Mouse (Mus musculus) forebrain, embryonic 15.5 days (tissue): ENCODE data around the gene Pex5. TPM values are rescaled to one million over a fixed set of nuclear protein-coding genes. Genes with fewer than 3 reads are reported as not detected.

Source experiments
- ATAC-seq: fragments of 200-750 bp; cut with Nextera tagmentation; replicated peaks from 2 replicates; pipeline ENCODE4 v1.8.0; 2017; ENCODE audit warnings: mild to moderate bottlenecking, moderate TSS enrichment, moderate library complexity
- H3K27ac ChIP-seq: fragments of 300-500 bp; sonication (generic); replicated peaks from 2 replicates; pipeline ENCODE4 v1.5.1; 2015; ENCODE audit warnings: mild to moderate bottlenecking, inconsistent platforms
- H3K27me3 ChIP-seq: fragments of 300-500 bp; sonication (generic); 2 replicates; pipeline ENCODE4 v1.6.1; 2015; ENCODE audit warnings: inconsistent platforms
- H3K36me3 ChIP-seq: fragments of 300-500 bp; sonication (generic); 2 replicates; pipeline ENCODE4 v1.6.1; 2015; ENCODE audit warnings: mild to moderate bottlenecking, inconsistent platforms
- H3K4me1 ChIP-seq: fragments of 300-500 bp; sonication (generic); 2 replicates; pipeline ENCODE4 v1.6.1; 2015; ENCODE audit warnings: inconsistent platforms
- H3K4me2 ChIP-seq: fragments of 300-500 bp; sonication (generic); replicated peaks from 2 replicates; pipeline ENCODE4 v1.6.1; 2015; ENCODE audit warnings: mild to moderate bottlenecking, inconsistent platforms
- H3K4me3 ChIP-seq: fragments of 300-500 bp; sonication (generic); 2 replicates; pipeline ENCODE4 v1.5.1; 2015; ENCODE audit warnings: mild to moderate bottlenecking, inconsistent platforms
- H3K9ac ChIP-seq: fragments of 300-500 bp; sonication (generic); replicated peaks from 2 replicates; pipeline ENCODE4 v1.6.1; 2015; ENCODE audit warnings: mild to moderate bottlenecking, inconsistent platforms
- H3K9me3 ChIP-seq: fragments of 300-500 bp; sonication (generic); 2 replicates; pipeline ENCODE4 v1.6.1; 2016; ENCODE audit warnings: inconsistent platforms
- WGBS: fragments of 180-500 bp; shearing (Covaris S2); methylation state at CpG from one replicate; pipeline ENCODE4 v1.1.7; 2015; ENCODE audit warnings: mixed read lengths; 5-methylcytosine and 5-hydroxymethylcytosine counted together
- polyA plus RNA-seq: library from polyadenylated mRNA; unstranded; fragments of >200 nt; fragmentation: Nextera tagmentation; extraction: Ambion mirVana; gene quantifications from 2 replicates; pipeline ENCODE4 v1.2.1, GENCODE M21; 2015

Gene Pex5
- polyA plus RNA-seq, 1 experiment from 2014 or later, result 82.9 TPM

DNA sequence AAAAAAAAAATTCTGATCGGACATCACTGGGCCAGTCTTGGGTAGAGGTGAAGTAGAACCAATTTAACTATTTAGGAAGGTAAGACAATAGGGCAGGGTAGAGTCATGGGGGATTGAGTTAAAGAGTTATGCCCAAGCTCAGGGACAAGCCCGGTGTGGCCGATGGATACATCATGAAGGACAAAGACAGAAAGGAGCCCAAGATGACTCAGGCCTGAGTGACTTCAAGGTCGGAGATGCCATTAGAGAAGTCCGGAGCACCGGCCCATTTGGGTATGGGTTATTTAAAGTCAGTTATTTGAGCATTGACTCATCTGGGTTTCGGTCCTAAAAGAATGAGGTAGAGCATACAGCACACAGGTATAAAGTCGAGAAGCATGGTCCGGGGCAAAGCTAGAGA, 31.6 kb upstream of the Pex5 start:
- H3K4me1 ChIP-seq, result no peaks in the 10 kb centered on the region
- no peak overlapping the region for H3K4me3 ChIP-seq
- H3K27me3 ChIP-seq, result no peaks in the 10 kb centered on the region
- no peak overlapping the region for H3K9ac ChIP-seq
- no peak for ATAC-seq
- 96% methylated on average over 9 of the region's 9 CpGs for WGBS
- H3K4me2 ChIP-seq, result no peak overlapping the region
- H3K36me3 ChIP-seq, result peaks cover 19% of the 10 kb centered on the region
- no peaks in the 10 kb centered on the region for H3K9me3 ChIP-seq
- H3K27ac ChIP-seq, result no peak overlapping the region

DNA sequence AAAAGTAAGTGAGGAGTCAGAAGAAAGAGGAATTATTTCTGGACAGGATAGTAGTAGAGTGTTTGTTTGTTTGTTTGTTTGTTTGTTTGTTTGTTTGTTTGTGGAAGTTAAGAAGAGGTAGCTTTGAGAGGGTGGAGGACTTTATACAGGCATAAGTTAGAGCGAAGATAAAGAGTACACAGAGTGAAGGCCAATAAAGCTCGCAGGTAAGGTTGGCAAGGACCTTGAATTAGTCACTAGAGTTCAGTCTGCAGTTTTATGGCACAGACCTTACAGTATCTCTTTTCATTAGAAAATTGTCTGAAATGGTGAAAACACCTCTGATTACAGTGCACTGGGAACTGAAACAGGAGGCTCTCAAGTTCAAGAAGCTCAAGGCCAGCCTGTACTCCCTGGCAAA, 31.2 kb upstream of the Pex5 start:
- Histone ChIP-seq H3K27me3 (no peaks in the 10 kb centered on the region), H3K4me1 (no peaks in the 10 kb centered on the region), H3K4me3 (no peak overlapping the region), H3K9ac (no peak overlapping the region), H3K36me3 (peaks cover 19% of the 10 kb centered on the region), H3K27ac (no peak overlapping the region), H3K4me2 (no peak overlapping the region), H3K9me3 (no peaks in the 10 kb centered on the region)
- WGBS, result 95% methylated on average over 2 of the region's 2 CpGs
- no peak for ATAC-seq

DNA sequence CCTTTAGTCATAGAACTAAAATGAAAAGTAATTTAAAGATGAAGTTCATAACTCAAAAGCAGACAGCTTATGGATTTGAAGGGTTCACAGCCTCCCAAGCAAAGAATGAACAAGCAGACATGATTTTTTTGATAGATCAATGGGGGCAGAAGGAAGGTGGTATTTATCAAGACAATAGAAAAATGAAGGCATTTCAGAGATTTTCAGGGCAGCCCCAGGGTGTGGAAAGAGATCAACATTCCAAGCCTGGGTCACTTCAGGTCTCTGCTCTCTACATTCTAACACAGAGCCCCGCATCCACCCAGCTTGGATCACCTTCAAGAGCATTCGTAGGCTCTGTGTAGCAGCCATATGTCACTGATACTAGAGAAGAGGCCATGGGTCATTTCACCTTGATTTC, 28.5 kb upstream of the Pex5 start:
- Histone ChIP-seq H3K36me3 (peaks cover 11% of the 10 kb centered on the region; the same call in 1 of the 2 replicates), H3K4me3 (no peak overlapping the region), H3K4me1 (no peaks in the 10 kb centered on the region), H3K27ac (no peak overlapping the region), H3K9me3 (no peaks in the 10 kb centered on the region), H3K4me2 (no peak overlapping the region), H3K9ac (no peak overlapping the region), H3K27me3 (no peaks in the 10 kb centered on the region)
- WGBS, result 85% methylated on average over 2 of the region's 2 CpGs
- no peak for ATAC-seq

DNA sequence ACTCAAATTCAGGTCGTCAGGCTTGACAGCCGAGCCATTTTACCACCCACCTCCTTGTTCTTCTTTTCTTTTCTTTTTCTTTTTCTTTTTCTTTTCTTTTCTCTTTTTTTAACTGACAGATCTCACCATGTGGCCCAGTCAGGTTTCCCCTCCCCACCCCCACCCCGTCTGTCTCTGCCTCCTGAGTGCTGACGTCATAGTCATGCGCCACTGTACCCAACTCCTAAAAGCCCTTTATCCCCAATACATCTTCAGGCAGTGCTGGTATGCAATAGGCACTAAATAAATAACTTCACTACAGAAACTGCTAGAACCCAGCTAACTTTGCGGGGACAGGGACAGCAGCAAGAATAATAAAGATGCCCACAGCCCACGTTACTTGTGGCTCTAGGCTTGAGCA, 21.4 kb upstream of the Pex5 start:
- no peaks in the 10 kb centered on the region for H3K9me3 ChIP-seq
- no peaks in the 10 kb centered on the region for H3K27me3 ChIP-seq
- no peak overlapping the region for H3K9ac ChIP-seq
- H3K36me3 ChIP-seq, result peaks cover 18% of the 10 kb centered on the region
- H3K4me2 ChIP-seq, result no peak overlapping the region
- no peak overlapping the region for H3K27ac ChIP-seq
- no peaks in the 10 kb centered on the region for H3K4me1 ChIP-seq
- 63% methylated on average over 7 of the region's 7 CpGs for WGBS
- ATAC-seq, result no peak
- no peak overlapping the region for H3K4me3 ChIP-seq

DNA sequence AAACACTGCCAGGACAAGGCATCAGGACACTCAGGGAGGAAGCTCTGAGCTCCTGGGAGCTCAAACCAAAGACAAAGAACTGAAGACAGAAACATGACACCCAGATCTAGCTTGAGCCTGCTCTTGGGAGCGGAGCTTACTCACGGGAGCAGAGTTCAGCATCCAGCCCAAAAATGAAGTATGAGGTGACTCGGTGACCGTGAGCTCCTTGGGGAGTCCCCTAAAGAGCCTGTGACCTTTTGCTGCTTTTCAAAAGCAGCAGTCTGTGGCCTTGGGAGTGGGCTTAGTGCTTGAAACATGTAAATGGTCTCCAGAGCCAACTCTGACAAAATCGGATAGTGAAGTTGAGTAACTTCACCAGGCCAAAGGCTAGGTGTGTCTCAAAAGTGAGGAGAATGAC, 20.3 kb upstream of the Pex5 start:
- ATAC-seq, result no peak
- H3K27ac ChIP-seq, result no peak overlapping the region
- no peaks in the 10 kb centered on the region for H3K27me3 ChIP-seq
- H3K36me3 ChIP-seq, result peaks cover 16% of the 10 kb centered on the region
- WGBS, result 86% methylated on average over 5 of the region's 5 CpGs
- H3K9ac ChIP-seq, result no peak overlapping the region
- H3K4me3 ChIP-seq, result no peak overlapping the region
- no peaks in the 10 kb centered on the region for H3K4me1 ChIP-seq
- H3K9me3 ChIP-seq, result no peaks in the 10 kb centered on the region
- no peak overlapping the region for H3K4me2 ChIP-seq

DNA sequence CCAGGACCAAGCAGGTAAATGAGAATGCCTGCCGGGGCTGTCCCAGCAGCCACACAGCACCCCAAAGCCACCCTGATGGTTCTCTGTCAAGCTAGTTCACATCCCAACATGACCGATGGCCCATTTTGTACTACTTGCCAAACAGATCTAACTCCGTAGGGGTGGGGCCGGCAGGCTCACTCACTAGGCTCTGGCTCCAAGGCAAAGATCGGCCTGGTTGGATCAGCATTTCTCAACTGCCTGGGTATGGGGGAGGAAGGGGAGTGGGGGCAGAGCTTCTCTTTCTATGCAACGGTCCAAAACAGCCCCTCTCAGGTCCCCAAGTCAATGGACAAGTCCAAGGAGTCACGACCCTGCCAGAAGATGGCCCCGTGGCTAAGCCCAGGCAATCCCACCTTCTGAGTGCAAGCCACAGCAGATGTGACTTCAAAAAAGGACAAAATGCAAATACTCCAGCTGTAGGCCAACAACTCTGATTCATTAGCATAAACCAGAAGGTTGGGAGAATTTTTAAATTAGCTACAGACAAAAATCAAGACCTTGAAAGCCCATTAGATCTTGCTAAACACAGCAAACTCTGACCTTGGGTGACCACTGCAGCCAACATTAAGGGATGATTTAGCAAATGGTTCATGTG, 18.9 kb upstream of the Pex5 start:
- no peak for ATAC-seq
- H3K4me1 ChIP-seq, result no peaks in the 10 kb centered on the region
- H3K9ac ChIP-seq, result no peak overlapping the region
- H3K36me3 ChIP-seq, result peaks cover 16% of the 10 kb centered on the region
- no peaks in the 10 kb centered on the region for H3K27me3 ChIP-seq
- H3K27ac ChIP-seq, result no peak overlapping the region
- no peak overlapping the region for H3K4me2 ChIP-seq
- WGBS, result 91% methylated on average over 8 of the region's 8 CpGs
- H3K9me3 ChIP-seq, result no peaks in the 10 kb centered on the region
- H3K4me3 ChIP-seq, result no peak overlapping the region

DNA sequence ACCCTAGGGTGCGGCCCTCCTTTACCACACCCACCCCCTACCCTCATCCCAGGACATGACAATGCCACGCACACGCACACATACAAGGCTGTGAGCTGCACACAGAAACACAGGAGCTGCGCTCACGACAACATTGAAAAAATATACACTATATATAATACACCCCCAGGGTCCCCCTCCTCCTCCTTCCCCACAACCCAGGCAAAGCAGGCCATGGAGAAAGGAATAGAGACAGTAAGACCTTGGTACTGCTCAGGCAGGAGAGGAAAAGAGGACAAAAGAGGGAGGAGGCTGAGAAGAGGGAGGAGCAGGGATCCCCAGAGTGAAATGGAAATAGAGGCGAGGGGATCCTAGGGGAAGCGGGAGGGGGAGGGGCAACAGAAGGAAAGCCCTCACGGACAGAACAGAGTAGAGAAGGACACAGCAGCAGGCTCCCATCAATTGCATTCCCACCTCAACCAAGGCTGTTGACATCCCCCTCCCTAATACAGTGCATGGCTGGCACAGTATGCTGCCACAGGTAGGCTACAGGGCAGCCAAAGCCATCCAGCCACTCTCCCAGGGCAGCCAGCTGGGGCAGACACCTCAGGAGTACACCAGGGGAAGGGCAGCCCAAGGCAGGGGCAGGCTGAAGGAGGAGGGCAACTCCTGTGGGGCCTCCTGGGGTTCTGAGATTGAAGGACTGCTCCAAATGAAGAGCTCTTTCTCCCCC, 16.1 kb upstream of the Pex5 start:
- no peak overlapping the region for H3K4me3 ChIP-seq
- H3K27me3 ChIP-seq, result no peaks in the 10 kb centered on the region
- peaks cover 5% of the 10 kb centered on the region for H3K4me1 ChIP-seq
- H3K9me3 ChIP-seq, result no peaks in the 10 kb centered on the region
- ATAC-seq, result peak; percentile 23; the same call in 1 of the 2 replicates
- H3K9ac ChIP-seq, result no peak overlapping the region
- no peak overlapping the region for H3K4me2 ChIP-seq
- WGBS, result 41% methylated on average over 8 of the region's 8 CpGs
- no peak overlapping the region for H3K27ac ChIP-seq
- H3K36me3 ChIP-seq, result no peaks in the 10 kb centered on the region

DNA sequence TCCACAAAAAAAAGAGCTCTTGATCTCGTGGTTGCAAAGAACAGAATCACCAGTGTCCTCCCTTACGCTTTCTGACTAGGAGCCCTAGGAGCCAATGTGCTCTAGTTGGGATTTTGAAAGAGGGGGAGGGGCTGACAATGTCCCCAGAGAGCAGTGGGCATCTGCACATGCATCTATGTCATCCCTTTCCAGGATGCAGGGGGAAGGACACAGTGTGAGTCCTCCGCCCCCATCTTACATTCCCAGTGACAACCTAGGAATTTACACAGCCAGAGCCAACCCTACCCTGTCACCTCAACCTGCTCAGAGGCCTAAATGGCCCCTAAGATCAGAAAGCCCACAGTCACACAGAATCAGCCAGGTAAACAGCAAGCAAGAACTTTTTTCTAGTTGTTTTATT, 15.5 kb upstream of the Pex5 start:
- Histone ChIP-seq H3K4me1 (peaks cover 5% of the 10 kb centered on the region), H3K27me3 (no peaks in the 10 kb centered on the region), H3K9me3 (no peaks in the 10 kb centered on the region), H3K9ac (no peak overlapping the region), H3K4me2 (no peak overlapping the region), H3K27ac (no peak overlapping the region), H3K4me3 (no peak overlapping the region), H3K36me3 (no peaks in the 10 kb centered on the region)
- no peak for ATAC-seq
- WGBS, result 72% methylated on average over 3 of the region's 3 CpGs

DNA sequence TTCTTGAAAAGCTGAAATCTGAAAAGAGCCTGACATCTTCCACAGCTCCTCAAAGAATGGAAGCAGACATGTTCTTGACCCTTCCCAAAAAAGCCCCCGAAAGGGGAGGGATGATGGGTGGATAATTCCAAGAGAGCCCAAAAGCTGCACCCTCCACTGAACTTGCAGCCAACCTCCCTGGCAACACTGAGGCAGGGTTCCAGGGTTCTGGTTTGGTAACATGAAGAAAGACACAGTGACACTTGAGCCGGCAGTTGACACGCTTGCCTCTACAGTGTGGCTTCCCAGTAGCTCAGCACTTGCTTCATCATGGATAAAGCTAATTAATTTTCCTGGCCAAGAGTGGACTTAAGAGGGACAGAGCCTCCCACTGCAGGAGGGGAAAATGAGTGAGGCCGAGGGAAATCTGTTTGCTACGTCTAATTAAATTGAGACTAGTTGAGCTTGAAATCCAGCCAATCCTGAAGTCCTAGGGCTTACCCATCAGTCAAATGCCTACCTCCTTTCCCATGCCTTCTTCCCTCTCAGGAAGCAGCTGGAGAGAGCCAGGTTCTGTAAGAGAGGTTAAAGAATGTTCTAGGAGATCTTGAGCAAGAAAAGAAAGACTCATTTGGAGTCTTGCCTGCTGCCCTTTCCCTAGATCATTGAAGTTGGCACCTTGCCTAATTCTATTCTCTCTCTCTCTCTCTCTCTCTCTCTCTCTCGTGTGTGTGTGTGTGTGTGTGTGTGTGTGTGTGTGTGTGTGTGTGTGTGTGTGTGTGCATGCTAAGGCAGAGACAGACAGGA, 13.1 kb upstream of the Pex5 start:
- 36% methylated on average over 5 of the region's 6 CpGs for WGBS
- H3K27me3 ChIP-seq, result no peaks in the 10 kb centered on the region
- 0 out of 2 replicates have a peak overlapping the region, but pooled peaks have one; percentile 4 for H3K27ac ChIP-seq
- no peak overlapping the region for H3K4me2 ChIP-seq
- no peak overlapping the region for H3K9ac ChIP-seq
- peak; percentile 46; the same call in 1 of the 2 replicates for ATAC-seq
- H3K4me1 ChIP-seq, result peaks cover 5% of the 10 kb centered on the region
- no peaks in the 10 kb centered on the region for H3K9me3 ChIP-seq
- H3K4me3 ChIP-seq, result no peak overlapping the region
- no peaks in the 10 kb centered on the region for H3K36me3 ChIP-seq

DNA sequence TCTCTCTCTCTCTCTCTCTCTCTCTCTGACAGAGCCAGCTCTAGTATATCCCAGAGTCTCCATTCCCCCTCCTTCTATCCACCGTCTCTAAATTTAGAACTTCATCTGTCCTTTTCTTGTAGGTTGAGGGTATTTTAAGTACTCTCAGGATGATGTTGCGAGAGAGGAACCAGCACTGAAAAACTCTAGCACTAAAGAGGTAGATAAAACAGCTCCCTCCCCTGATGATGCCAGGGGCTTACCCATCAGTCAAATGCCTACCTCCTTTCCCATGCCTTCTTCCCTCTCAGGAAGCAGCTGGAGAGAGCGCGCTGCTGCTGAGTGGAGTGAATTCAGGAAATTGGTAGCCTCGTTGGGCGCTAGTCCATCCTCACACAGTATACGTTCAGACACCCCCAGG, 12.4 kb upstream of the Pex5 start:
- no peak overlapping the region for H3K4me2 ChIP-seq
- no peaks in the 10 kb centered on the region for H3K36me3 ChIP-seq
- no peak overlapping the region for H3K4me3 ChIP-seq
- H3K9ac ChIP-seq, result no peak overlapping the region
- no peaks in the 10 kb centered on the region for H3K27me3 ChIP-seq
- 81% methylated on average over 7 of the region's 7 CpGs for WGBS
- no peaks in the 10 kb centered on the region for H3K9me3 ChIP-seq
- H3K4me1 ChIP-seq, result peaks cover 5% of the 10 kb centered on the region
- no peak for ATAC-seq
- H3K27ac ChIP-seq, result no peak overlapping the region

DNA sequence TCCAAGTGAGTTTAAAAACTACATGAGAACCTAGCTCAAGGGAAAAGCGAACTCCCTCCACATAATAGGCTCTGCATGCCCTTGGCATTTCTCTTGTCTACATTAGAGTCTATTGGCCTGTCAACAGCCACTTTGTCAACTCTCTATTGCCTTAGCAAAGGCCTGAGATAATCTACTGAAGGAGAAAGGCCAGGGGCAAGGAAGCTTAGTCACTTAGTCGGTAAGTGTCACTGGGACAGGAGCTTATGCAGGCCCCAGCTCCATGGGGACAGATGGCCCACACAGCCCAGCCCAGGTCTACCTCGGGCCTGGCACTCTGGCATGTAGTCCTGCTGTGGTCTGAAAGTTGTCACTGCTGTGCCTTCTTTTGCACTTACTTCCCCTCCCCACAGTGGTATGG, 11.7 kb upstream of the Pex5 start:
- no peak overlapping the region for H3K27ac ChIP-seq
- no peak for ATAC-seq

DNA sequence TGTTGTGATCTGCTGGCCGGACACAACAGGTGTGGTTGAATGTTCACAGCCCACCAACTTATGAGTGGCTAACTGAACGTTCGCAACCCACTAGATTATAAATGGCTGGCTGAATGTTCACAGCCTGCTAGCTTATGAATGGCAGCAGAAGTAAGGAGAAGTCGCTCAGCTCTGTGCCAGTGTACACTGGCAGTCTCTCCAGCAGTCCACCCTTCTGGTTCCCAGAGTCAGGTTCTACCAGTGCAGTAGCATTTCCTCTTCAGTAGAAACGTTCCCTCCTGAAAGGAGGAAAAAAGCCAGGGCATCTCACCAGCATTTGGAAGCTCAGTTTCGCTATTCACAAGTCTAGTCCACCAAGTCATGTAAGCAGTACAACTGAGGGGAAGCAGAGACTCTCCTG, 10.7 kb upstream of the Pex5 start:
- WGBS, result 71% methylated on average over 6 of the region's 6 CpGs
- no peaks in the 10 kb centered on the region for H3K9me3 ChIP-seq
- H3K4me2 ChIP-seq, result no peak overlapping the region
- H3K36me3 ChIP-seq, result no peaks in the 10 kb centered on the region
- ATAC-seq, result no peak
- no peak overlapping the region for H3K9ac ChIP-seq
- H3K27me3 ChIP-seq, result no peaks in the 10 kb centered on the region
- peaks cover 5% of the 10 kb centered on the region for H3K4me1 ChIP-seq
- no peak overlapping the region for H3K4me3 ChIP-seq
- no peak overlapping the region for H3K27ac ChIP-seq

More for the DNA sequence above, 11.7 kb upstream of the Pex5 start:
- 86% methylated on average over 3 of the region's 3 CpGs for WGBS
- no peaks in the 10 kb centered on the region for H3K36me3 ChIP-seq
- H3K4me2 ChIP-seq, result no peak overlapping the region
- no peaks in the 10 kb centered on the region for H3K27me3 ChIP-seq
- no peaks in the 10 kb centered on the region for H3K9me3 ChIP-seq
- no peak overlapping the region for H3K9ac ChIP-seq
- no peak overlapping the region for H3K4me3 ChIP-seq
- H3K4me1 ChIP-seq, result peaks cover 5% of the 10 kb centered on the region
